Mouse (Mus musculus) testis, adult 2 months (tissue): ENCODE measurements around the gene Rb1.

Experiments
- CTCF ChIP-seq: fragments of 200-500 bp; IDR thresholded peaks from 2 replicates; pipeline ENCODE4 v1.5.1; 2012; ENCODE audit warnings: low read depth, mild to moderate bottlenecking, inconsistent platforms, low read length, moderate library complexity; ENCODE audit not compliant: control insufficient read depth, insufficient read depth, insufficient replicate concordance
- POLR2A ChIP-seq: fragments of 200-500 bp; IDR thresholded peaks from 2 replicates; pipeline ENCODE4 v1.6.1; 2012; ENCODE audit warnings: low read depth, mild to moderate bottlenecking, inconsistent platforms, low read length, moderate library complexity; ENCODE audit not compliant: control insufficient read depth

DNA sequence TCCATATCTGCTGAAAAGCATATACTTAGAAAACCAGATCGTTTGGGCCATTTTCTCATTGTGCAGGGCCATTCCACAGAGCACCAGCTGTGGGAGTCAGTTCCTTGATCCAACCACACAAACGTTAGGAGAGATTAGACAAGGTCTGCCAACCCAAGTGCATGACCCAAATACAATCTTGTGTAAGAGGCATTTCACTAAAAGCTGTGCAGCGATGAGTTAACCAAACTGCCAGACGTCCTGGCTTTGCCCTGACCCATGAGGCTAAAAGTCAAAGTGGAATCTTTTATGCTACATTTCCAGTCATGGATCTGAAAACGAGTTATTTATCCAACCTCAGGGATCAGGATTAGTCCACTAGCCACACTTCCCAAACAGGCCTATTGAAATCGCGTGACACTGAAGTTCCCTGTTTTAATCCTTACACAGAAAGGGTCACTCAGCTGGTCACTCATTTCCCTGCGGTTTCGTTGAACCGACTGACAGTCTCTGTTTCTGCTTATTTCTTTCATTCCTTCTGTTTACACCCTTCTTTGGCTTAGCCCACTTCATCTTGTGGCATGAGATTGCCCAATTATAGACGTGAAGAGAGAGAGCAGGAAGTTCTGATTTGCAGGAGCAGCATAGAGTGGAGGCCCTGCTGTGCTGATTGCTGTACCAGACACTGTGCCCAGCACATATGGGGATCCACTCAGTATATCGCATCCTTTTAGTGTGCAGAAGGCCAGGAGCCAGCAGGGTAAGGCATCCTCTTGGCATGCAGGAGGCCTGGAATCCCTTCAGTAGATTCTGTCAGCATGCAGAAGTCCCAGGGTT, 153.2 kb downstream of the Rb1 start:
- TF ChIP-seq CTCF (no peak), POLR2A (no peak)
